Mouse (Mus musculus) stomach, embryonic 14.5 days (tissue): ENCODE measurements at regions not wholly inside any gene's neighbourhood (a gene's known extent, or its start where the extent isn't known, plus 50 kb on each side); places are given as distances from the start of the nearest gene placed in this dataset.

Source experiments
- ATAC-seq: fragments of 200-750 bp; cut with Nextera tagmentation; 2 replicates; pipeline ENCODE4 v1.8.0; 2017; ENCODE audit warnings: low read depth, moderate TSS enrichment; ENCODE audit not compliant: insufficient number of reproducible peaks, insufficient read depth, low FRiP score
- H3K27ac ChIP-seq: fragments of 300-500 bp; sonication (generic); 2 replicates; pipeline ENCODE4 v1.5.1; 2014; ENCODE audit warnings: mild to moderate bottlenecking, low read length, moderate library complexity, mixed read lengths
- H3K27me3 ChIP-seq: fragments of 300-500 bp; sonication (generic); 2 replicates; pipeline ENCODE4 v1.6.1; 2014; ENCODE audit warnings: low read length, control low read depth, mixed read lengths; ENCODE audit not compliant: control insufficient read depth, insufficient read depth
- H3K36me3 ChIP-seq: fragments of 300-500 bp; sonication (generic); 2 replicates; pipeline ENCODE4 v1.6.1; 2014; ENCODE audit warnings: mild to moderate bottlenecking, control low read depth, low read length, moderate library complexity, mixed read lengths; ENCODE audit not compliant: control insufficient read depth, insufficient read depth
- H3K4me1 ChIP-seq: fragments of 300-500 bp; sonication (generic); 2 replicates; pipeline ENCODE4 v1.6.1; 2014; ENCODE audit warnings: low read length, control low read depth, mixed read lengths; ENCODE audit not compliant: control insufficient read depth, insufficient read depth
- H3K4me2 ChIP-seq: fragments of 300-500 bp; sonication (generic); replicated peaks from 2 replicates; pipeline ENCODE4 v1.6.1; 2014; ENCODE audit warnings: low read depth, low read length, control low read depth
- H3K4me3 ChIP-seq: fragments of 300-500 bp; sonication (generic); 2 replicates; pipeline ENCODE4 v1.5.1; 2014; ENCODE audit warnings: low read depth, low read length, control low read depth
- H3K9ac ChIP-seq: fragments of 300-500 bp; sonication (generic); replicated peaks from 2 replicates; pipeline ENCODE4 v1.6.1; 2014; ENCODE audit warnings: low read depth, mild to moderate bottlenecking, control low read depth, low read length, moderate library complexity, mixed read lengths
- H3K9me3 ChIP-seq: fragments of 300-500 bp; sonication (generic); 2 replicates; pipeline ENCODE4 v1.6.1; 2016; ENCODE audit warnings: low read depth, low read length, control low read depth; ENCODE audit not compliant: control insufficient read depth
- WGBS: fragments of 180-500 bp; shearing (Covaris S2); extraction: QIAGEN DNeasy Blood & Tissue Kit; methylation state at CpG from one replicate; pipeline ENCODE4 v1.1.7; 2014; 5-methylcytosine and 5-hydroxymethylcytosine counted together

GRCm38 (mm10) chr6:91622425-91622824 lies 61.4 kb upstream of the Slc6a6 start:
- 33% methylated on average over 3 of the region's 3 CpGs for WGBS
- H3K9me3 ChIP-seq = no peaks in the 10 kb centered on the region; the same call in 1 of the 2 replicates

DNA sequence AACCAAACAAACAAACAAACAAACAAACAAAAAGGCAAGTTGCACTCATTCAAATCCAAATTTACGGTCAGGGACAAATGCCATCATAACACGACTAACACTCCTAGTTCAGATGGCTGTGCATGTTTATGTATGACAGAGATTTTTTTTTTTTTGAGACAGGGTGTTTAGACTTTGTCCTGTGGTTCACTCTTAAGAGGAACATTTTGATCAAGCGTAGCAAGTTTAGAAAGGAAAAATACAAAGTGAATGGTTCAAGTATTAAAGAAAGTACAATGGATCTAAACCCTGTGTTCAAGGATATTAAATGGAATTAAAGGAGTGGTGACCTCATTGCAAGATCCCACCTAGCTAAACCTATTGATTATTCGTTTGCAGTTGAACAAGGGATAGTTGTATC lies 60.2 kb upstream of the Slc6a6 start:
- H3K9ac ChIP-seq = no peak overlapping the region
- H3K4me3 ChIP-seq = no peak overlapping the region
- H3K4me2 ChIP-seq = no peak overlapping the region
- H3K27ac ChIP-seq = no peak overlapping the region
- no peaks in the 10 kb centered on the region for H3K27me3 ChIP-seq
- ATAC-seq = no peak
- no peaks in the 10 kb centered on the region for H3K36me3 ChIP-seq
- 89% methylated on average over 4 of the region's 4 CpGs for WGBS
- H3K4me1 ChIP-seq = no peaks in the 10 kb centered on the region
- H3K9me3 ChIP-seq = no peaks in the 10 kb centered on the region; the same call in 1 of the 2 replicates

More at GRCm38 (mm10) chr6:91622425-91622824, 61.4 kb upstream of the Slc6a6 start:
- Histone ChIP-seq H3K36me3 (no peaks in the 10 kb centered on the region), H3K4me3 (no peak overlapping the region), H3K4me1 (peaks cover 2% of the 10 kb centered on the region; the same call in 1 of the 2 replicates), H3K4me2 (no peak overlapping the region), H3K9ac (no peak overlapping the region), H3K27me3 (no peaks in the 10 kb centered on the region), H3K27ac (no peak overlapping the region)
- ATAC-seq = no peak

DNA sequence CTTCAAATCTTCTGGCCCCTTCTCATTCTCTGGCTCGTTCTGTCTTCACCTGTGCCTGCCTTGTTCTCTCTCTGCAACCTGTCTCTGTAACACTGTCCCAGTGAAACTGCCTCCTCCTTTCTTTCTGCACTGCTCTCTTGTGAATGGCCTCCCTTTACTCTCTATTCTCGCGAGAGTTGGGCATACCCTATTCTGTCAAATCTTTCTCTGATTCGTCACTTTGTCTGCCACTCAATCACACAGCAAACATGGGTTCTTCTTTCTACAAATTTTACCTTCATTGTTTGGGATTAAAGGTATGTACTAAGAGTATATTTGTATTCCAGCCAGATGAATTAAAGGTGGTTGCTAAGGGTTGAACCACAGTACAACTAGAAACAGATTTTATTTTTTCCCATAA lies 54.6 kb upstream of the Slc6a6 start:
- H3K9ac ChIP-seq = no peak overlapping the region
- no peaks in the 10 kb centered on the region; the same call in 1 of the 2 replicates for H3K9me3 ChIP-seq
- H3K27ac ChIP-seq = no peak overlapping the region
- H3K4me2 ChIP-seq = no peak overlapping the region
- no peaks in the 10 kb centered on the region for H3K36me3 ChIP-seq
- no peak for ATAC-seq
- H3K4me3 ChIP-seq = no peak overlapping the region
- H3K27me3 ChIP-seq = no peaks in the 10 kb centered on the region
- WGBS = 87% methylated on average over 4 of the region's 4 CpGs
- H3K4me1 ChIP-seq = no peaks in the 10 kb centered on the region

DNA sequence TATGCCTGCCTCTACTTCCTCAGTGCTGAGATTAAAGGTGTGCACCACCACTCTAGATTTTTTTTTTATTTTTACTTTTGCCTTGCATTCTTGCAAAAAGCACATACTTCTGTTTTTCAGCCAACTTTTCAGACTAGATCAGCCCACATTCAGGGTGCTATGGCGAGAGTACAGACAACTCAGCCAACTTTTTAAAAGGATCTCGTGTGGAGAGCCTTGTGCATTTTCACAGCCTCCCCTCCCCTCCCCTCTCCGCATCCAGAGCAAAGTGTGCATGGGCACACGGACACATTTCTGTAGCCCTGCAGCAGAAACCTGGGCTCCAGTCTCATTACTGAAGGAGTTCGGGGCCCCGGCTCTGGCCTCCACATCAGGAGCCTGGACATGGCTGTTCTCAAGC lies 52.6 kb upstream of the Slc6a6 start:
- H3K36me3 ChIP-seq = no peaks in the 10 kb centered on the region
- 90% methylated on average over 6 of the region's 6 CpGs for WGBS

More for the DNA sequence above, 52.6 kb upstream of the Slc6a6 start:
- Histone ChIP-seq H3K4me2 (no peak overlapping the region), H3K27me3 (no peaks in the 10 kb centered on the region), H3K4me1 (no peaks in the 10 kb centered on the region), H3K27ac (no peak overlapping the region), H3K9me3 (no peaks in the 10 kb centered on the region), H3K4me3 (no peak overlapping the region), H3K9ac (no peak overlapping the region)
- ATAC-seq = no peak
